Mouse (Mus musculus): ENCODE results near the gene Tom1.

The Tom1 gene

DNA sequence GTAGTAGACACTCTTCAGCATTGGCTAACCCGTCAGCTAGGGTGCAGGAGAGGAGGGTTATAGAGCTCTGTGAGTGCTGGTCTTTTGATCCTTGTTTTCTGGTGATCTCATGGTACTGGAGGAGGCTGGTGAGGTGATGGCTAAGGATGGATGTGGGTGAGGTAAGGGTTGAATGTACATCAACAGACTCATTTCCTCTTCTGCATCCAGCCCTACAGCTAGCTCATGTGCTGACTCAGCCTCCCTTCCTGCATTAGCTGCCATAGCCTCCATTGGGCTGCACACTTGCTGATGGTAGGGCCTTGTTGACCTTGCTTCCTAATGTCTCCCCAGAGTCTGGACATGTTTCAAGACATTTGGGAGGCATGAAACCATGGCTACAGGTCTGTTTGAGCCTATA, 9.5 kb downstream of the Tom1 start:
- DNase-seq (ENCODE audit: low spot score in 2 of 2): no peak

DNA sequence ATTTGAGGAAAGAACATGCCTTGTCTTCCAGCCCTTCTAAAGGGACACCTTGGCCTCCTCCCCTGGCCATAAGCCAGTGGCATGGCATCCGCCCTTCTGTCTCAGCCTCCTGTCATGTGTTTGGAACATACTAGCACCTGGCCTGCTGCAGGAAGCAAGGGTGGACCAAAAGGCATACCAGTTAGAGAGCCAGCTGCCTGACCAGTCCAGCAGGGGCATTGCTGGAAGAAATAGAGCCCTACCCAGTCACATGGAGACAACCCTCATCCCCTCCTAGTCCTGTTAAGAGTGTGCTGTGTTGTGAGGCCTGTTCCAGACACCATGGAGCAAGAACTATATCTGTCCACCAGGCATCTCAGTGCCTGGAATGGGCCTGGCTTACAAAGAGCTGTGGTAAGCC, 12.8 kb downstream of the Tom1 start:
- DNase-seq (ENCODE audit: low spot score in 2 of 2): no peak

DNA sequence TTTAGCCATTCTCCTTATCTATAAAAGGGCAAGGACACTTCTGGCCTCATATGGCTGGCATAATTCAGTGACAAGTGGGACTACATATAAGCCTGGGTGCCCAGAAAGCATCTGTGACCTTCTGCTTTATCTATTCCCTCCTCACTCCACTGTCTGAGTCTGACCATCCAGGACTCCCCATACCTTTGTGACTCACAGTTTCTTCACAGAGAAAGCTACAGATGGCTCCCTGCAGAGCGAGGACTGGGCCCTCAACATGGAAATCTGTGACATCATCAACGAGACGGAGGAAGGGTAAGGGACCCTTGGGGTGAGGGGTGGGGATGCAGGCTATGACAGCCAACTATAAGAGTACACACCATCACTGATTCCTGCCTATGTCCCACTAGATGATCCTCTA, 14.3 kb downstream of the Tom1 start:
- no peak for DNase-seq (ENCODE audit: low spot score in 2 of 2)

DNA sequence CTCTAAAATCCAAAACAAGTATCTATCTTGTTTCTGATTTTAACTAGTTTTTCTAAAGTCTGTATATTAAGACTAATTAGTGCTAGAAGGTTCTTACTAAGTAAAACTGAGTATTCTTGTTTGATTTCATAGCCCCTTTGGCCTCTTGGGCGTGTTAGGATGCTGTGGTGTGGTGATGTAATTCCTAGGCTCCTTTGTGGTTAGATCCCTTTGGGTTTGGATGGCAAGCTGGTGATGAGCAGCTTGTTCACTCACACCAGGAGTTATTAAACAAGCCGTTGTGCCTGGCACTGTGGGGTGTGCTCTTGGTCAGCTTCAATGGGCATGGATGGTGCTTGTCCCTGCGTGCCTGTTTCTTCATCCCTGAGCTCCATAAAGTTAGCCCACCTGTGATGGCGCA, 19.8 kb downstream of the Tom1 start:
- DNase-seq (ENCODE audit: low spot score in 2 of 2): no peak

DNA sequence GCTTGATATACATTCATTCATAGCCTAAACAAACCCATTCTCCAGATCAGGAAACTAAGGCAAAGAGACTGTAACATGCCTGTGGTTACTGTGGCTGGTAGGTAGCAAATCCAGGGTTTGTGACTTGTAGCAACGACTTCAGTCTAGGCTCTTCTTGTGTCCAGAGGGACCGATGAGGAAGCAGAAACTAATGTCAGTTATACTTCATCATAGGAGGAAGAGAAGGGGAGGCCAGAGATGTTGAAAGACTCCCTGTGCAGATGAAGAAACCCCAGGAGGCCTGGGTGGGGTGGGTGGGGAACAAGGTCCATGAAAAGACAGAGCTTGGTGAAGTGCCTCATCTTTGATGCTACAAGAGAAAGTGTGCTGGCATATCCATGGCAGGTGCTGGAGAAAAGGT, 22.2 kb downstream of the Tom1 start:
- DNase-seq (ENCODE audit: low spot score in 2 of 2): no peak

DNA sequence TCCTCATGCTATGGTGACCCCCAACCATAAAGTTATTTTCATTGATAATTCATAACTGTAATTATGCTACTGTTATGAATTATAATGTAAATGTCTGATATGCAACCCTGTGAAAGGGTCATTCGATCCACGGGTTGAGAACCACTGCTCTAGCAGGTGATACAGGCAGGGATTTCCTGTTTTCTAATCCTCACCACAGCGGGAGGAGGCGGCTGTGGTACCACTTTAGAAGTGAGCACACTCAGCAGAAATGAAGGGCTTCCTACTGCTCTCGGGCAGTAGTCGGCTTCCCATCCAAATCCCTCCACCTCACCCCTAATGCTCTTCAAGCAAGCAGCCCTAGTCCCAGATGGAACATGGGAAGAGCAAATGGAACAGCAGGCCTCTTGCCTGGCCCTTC, 26.5 kb downstream of the Tom1 start:
- DNase-seq (ENCODE audit: low spot score in 2 of 2): no peak

DNA sequence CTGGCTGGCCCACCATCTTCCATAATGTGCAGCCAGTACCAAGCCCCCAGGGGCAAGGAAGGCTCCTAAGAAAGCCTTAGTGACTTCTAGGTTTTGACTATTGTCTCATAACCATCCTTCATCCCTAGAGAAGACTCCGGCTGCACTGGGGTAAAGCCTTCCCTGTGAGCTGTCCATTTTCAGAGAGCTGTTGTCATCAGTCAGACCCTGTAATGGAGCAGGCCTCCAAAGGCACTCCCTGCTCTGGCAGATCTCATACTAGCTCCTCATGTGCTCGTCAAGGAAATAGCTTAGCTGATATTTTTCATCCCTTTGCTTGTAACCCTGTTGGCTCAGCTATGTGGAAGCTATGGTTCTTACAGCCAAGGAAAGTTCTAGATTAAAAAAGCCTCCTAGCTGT, 27.3 kb downstream of the Tom1 start:
- DNase-seq (ENCODE audit: low spot score in 2 of 2): no peak

DNA sequence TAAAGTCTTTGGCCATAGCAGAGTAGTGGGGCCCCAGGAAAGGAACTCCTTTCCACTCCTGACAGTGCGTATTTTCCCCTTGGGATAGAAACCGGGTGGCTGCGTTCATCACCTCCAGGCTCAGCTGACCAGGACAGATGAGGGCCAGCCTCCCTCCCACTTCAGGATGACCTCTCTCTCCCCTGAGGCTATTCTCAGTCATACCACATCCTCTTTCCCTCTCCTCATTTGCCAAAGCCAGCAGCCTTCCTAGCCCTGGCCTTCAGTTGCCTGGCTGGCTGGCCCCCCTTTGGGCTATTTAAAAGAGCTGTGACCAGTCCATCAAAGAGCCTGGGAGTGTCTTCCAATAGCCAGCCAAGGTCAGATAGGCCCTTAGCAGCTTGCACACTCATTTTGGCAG, 29.8 kb downstream of the Tom1 start:
- DNase-seq (ENCODE audit: low spot score in 2 of 2): no peak

DNA sequence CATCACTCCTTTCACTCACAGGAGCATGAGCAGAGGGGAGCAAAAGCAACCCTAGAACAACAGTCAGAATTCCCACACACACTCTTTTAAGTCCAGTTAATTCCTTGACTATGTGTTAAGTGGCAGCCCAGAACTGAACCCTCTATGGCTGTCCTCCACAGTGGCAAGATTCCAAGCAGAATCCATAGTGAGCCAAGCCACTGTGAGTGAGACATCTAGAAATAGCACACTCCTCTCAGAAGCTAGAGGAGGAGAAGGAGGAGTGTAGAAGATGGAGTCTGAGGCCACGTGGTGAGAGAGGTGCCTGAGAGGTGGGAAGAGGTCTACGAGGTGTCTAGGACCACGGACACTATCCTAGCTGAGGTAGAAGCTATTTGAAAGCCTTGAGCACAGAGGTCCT, 31.3 kb downstream of the Tom1 start:
- DNase-seq (ENCODE audit: low spot score in 2 of 2): no peak

DNA sequence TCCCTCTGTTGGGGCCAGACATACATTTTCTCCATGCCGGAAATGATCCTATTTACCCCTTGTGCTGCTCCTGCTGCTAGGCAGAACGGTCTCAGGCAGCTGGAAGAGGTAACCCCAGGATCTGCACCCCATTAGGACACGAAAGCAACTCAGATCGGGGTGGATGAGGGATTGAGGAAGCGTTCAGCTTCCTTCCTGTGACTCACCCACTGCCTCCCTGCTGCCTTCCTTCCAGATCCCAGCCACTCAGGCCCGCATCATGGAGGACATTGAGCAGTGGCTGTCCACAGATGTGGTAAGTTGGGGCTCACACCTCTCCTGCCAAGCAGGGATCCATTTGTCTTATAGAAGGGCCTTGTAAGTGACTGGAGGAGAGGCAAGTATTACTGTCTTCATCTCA, 33.8 kb downstream of the Tom1 start:
- DNase-seq (ENCODE audit: low spot score in 2 of 2): no peak

DNA sequence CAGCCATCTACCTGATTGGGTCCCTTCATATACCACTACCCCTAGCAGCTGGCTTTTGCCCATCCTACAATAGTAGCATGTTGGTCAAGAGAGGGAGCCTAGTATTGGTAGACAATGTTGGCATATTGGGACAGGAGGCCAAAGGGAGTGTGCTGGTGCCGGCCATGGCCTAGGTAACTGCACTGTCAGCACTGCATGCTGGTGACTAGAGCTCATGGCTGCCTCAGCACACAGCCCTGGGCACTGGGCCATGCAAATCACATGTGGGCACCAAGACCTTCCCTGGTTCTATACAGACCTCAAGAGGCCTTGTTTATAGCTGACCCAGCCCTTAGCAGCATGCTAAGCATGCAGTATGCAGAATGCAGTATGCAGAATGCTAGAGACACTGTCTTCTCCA, 36.8 kb downstream of the Tom1 start:
- no peak for DNase-seq (ENCODE audit: low spot score in 2 of 2)

DNA sequence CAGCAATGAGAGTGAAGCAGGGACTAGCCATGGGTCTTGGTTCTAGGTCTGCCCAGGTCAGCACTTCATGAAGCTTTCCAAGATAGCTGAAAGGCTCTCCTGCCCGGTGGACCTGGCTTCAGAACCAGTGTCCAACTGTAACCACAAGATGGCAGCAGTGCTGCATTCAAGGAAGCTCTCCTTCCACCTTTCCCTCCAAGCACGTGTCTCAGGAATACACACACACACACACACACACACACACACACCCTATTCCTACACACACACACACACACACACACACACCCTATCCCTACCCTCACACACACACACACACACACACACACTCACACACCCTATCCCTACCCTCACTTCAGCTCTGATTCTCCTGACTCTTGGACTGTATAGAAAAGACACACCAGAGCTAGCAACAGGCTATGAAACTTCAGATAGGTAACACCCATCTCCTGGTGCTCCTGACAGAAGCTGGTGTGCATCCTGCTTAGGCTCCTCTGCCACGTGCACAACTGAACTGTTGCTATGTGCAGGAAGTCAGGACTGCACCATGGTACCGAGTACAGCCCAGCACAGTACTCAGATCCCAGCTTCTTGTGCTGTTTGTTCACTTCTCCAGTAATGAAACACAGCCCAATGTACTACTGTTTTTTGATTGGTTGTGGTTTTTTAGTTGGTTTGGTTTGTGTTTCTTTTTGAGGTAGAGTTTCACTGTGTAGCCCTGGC, 38.3 kb downstream of the Tom1 start:
- peak; percentile 76 to 86 for DNase-seq (ENCODE audit: low spot score in 2 of 2)

DNA sequence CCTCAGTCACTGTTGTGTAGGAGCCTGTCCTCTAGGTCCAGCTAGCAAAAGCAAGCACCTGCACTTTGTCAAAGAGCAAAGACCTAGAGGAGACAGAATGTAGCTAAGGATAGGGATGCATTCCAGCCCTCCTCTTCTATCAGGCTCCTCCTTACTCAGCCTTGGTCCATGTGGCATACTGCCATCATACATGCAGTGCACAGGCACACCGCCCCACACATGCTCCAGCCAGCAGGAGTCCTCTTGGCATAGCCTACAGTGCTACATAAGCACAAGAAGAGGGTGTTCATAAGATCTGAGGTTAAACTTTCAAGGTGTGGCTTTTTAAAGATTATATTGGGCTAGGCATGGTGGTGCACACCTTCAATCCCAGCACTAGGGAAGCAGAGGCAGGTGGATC, 41.4 kb downstream of the Tom1 start:
- no peak for DNase-seq (ENCODE audit: low spot score in 2 of 2)

DNA sequence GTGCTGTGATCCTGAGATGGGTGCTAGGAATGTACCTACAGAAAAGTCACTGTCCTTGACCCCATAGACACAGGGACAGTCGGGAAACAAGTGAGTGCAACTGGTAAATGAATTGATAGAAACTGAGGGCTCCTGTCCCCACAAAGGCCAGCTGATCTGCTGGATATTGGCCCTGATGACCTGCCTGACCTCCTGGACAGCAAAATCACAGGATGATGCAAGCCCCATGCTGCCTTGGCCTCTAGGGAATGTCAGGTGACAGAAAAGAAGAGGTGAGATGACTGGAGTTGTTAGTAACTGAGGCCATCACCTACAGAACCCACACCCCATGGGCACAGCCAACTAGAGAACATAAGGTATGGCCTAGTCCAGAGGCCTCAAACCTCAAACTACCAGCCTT, 44.7 kb downstream of the Tom1 start:
- no peak for DNase-seq (ENCODE audit: low spot score in 2 of 2)

DNA sequence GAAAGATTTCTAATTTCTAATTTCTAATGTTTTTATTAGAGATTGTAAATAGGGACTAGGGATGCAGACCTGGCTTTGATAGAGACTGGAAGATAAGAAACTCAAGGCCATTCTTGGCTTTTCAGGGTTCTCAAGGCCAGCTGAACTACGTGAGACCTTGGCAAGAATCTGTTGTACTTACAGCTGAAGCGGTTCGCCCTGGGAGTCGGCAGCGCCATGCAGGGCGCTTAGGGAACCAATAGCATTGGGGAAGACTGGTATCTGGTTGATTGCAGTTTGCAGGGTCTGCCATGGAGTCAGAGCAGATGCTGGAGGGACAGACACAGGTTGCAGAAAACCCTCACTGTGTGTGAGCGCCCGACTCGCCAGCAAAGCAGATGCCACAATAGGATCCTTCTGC, 45.3 kb downstream of the Tom1 start:
- DNase-seq (ENCODE audit: low spot score in 2 of 2): no peak

DNA sequence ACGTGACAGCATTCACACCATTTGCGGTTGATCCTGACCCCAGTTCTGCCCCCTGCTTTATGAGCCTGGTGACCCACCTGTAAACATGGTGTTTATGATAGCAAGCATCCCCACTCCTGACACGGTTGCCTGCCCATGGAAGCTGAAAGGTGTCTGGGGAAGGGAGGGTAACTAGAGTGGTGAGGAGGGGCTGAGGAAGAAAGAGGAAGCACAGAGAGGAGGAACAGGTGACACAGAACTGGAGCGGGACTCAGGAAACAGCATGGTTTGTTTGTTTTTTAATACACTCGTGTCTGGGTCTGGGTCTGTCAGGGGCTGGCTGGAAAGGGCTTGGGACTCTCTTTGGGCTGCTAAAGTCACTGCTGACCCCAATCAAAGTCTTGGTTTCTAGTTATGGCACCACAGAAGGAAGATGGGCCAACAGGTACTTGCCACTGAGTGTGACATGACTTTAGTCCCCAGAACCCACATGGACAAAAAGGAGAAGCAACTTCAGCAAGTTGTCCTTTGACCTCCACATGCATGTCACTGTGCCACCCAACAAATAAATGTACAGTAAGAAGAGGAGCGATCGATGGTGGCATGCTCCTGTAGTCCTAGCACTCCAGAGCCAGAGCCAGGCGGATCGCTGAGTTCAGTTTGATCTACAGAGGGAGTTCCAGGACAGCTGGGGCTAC, 48.0 kb downstream of the Tom1 start:
- no peak for DNase-seq (ENCODE audit: low spot score in 2 of 2)

DNA sequence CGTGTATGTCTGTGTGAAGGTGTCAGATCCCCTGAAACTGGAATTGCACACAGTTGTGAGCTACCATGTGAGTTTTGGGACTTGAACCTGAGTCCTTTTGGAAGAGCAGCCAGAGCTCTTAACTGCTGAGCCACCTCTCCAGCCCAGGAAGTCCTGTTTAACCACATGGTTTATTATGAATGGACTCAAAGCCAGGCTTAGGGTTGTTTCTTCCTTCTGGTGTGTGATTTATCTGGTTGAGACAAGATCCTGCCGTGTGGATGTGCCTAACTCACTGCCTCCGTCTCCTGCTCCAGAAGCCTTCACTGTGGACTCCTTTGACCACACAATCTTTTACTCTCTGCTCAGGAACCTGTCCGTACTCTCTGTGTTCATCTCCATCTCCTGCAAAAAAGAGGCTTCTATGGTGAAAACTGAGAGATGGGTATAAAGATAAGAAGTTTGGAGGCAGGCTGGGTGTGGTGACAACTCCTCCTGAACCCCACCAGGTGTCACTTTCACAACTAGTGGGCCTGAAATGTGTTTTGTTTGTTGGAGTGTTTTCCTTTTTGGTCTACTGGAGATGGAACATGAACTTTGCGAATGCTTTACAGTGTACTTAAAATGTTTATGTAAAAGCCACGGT, 48.8 kb downstream of the Tom1 start:
- no peak for DNase-seq (ENCODE audit: low spot score in 2 of 2)

DNA sequence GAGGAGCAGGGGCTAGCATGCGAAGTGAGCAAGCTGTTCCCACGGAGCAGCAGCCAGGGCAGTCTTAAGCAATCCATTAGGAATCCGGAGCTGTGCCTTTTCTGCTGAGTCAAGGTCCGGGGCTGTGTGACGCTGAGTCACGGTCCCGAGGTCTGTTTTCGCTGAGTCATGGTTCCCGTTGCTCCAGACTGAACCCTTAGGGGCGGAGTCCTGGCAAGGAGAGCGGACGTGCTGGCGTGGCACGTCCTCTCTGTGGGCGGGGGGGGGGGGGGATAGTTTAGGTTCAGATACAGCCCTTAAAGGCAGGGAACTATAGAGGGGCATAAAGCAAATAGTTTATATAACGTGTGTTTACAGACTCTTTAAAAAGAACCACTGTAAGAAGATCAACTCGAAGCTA, 50.3 kb downstream of the Tom1 start:
- DNase-seq (ENCODE audit: low spot score in 2 of 2): peak; percentile 92

DNA sequence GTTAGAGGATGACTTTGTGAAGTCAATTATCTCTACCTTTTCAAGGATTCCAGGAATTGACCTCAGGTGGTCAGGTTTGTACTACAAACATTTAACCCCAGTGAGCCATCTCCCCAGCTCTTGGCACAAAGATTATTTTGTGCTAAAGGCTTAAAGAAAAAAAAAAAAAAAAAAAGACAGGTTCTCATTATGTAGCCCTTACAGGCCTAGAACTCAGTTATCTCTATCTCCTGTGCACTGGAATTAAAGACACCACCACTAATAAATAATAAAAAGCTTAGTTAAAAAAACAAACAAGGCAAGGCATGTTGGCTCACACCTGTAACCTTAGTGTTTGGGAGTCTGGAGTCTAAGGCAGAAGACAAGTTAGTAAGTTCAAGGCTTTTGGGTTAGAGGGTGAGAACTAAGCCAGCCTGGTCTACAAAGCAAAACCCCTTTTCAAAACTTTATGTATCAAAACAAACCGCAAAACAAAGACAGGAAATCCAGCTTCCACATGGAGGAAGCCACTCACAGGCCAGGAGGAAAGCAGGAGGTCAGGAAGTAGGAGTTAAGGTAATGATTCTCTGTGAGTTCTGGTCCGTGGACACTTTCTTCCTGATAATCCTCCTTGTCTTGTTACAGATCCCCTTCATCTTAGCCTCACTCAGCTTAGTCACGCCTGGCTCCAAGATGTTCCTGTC, 51.0 kb downstream of the Tom1 start:
- DNase-seq (ENCODE audit: low spot score in 2 of 2): no peak

DNA sequence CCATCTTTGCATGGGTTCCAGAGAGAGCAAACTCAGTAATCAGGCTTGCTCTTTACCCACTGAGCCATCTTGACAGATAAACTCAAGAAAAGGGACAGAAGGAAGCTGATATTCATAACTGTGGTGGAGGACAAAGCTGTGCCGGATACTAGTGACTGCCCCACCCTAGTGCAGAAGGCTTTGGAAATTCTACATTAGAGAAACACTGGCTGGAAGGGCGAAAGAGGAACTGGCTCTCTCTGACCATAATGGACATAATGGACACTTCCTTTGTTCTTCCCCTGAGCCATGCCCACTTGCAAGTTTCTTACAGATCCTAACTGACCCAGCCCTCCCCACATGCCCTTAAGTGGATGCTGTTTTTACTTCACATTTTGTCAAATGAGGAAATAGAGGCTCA, 52.5 kb downstream of the Tom1 start:
- DNase-seq (ENCODE audit: low spot score in 2 of 2): no peak

DNA sequence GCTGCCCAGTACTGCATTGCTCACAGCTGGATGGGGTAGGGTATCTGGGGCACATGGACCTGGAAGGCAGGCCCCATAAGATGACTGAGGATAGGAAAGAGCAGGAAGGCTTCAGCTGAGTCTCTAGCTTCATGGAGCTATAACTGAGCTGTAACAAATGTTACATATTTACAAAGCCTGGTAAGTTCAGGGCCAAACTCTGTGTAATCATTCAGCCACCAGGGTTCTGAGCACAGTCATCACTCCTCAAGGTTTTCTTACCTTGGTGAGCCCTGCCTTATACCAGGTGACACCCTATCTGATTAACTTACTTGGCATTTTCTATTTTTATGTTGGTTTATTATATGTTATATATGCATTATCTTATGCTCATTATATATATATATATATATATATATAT, 53.6 kb downstream of the Tom1 start:
- DNase-seq (ENCODE audit: low spot score in 2 of 2): no peak

DNA sequence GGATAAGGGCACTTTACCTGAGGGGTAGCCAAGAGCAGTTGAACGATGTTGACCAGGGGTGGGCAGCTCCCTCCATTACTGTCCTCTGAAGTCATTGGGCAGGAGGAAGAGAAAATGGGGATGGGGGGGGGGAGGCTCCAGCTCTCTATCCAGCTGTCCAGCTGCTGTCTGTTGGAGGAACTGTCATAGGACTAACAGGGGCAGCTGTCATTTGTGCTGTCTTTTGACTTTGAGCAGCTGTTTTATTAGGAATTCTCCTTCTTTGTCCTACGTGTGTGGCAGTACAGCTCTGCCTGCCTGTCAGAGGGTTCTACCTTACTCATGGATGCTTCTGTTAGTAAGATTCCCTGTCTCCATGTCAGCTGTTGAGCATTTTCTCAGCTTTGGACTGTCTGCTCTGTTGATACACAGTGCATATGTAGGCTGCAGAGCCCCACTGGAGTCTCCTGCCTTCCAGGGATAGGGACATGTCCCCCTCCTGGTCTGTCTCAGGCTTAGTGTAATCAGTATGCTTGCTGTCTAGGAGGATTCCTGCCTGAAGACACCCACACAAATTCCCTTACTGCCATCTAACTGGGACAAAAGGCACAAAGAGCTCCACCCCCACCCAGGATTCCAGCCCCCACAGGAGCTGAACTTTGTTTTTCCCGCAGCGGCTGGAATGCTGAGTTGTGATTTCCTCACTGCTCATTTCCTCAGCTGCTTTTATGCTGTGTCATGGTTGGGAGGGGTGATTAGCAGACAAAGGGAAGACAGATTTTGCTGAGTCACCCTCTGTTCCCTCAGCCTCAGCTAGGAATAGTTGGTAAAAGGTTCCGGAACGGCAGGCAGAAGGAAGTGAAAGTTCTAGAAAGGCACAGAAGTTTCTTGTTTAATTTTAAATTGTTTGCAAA, 55.7 kb downstream of the Tom1 start:
- DNase-seq (ENCODE audit: low spot score in 2 of 2): peak in 1 of 2 experiments; percentile 46

All from spleen, postnatal 4 days (tissue).